Mouse (Mus musculus) cerebellum, postnatal 25 days (tissue): ENCODE results near the gene Srp54c.
"Not testable (repeated sequence)": the region's sequence is repeated elsewhere in the genome, so short reads cannot be mapped to it uniquely, and the experiment has no call there.

Experiments used
- DNase-seq, 2 experiments: peaks; one replicate each; pipeline ENCODE4 v3.0.0; 2021; ENCODE audit warnings: mixed read lengths in 2 of 2

Srp54c gene

DNA sequence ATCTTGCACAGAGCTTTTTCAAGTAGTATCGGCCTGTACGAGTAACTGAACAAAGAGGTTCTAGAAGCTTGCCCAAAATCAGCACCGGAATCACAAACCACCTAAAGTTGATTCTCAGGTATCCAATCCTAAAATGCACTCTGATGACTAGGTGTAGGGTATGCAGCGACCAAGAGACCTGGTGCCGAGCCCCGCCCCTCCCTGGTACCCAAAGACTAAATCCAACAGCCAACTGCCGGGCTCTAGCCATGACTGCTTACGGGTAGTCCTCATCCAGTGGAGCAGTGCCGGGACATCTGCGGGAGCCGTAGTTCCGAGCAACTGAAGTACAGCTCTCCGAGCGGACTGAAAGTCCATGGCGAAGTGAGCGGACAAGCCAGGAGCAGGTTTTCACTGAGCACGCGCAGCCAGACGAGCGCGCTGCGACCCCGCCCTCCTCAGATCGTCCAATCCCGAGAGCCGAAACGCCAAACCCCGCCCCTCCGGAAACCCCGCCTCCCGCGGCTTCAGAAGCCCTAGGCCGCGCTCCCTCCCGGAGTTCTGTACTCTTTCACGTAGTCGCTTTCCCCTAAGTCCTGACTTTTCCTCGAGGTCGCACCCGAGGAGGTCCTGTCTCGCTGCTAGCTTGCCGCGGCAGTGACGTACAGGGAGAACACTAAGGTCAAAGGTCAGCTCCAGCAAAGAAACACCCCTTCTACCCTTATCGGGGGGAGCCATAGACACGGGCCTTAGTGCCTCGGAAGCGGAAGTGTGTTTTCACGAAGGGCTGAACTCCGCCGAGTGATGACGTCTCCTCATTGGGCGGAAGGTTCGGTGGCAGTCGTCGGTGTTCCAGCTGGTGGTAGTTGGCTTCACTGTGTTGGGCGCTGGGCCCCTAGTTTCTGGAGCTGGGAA lies at the start of gene Srp54c:
Srp54c (plus strand) TSS at position 543 of the 894 bp plus-strand sequence.
- DNase-seq: not testable (repeated sequence)

- DNase-seq: not testable (repeated sequence)
These were observed 42.3 kb upstream of the Srp54c start for GRCm38 (mm10) chr12:55187686-55188085.

DNA sequence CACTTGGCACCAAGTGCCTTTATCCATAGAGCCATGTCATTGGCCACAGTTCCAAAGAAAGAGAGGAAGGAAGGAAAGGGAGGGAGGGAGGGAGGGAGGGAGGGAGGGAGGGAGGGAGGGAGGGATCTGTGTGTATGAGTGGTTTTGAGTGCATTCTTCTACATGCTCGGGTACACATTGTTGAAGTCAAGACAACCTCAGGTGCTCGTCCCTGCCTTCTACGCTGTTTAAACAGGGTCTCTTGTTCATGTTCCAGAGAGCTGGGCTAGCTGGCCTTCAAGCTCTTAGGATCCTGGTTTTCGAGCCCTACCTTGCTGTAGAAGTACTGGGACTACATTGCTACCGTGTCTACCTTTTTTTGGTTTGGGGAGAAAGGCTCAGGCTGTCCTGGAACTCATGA lies 40.8 kb upstream of the Srp54c start:
- not testable (repeated sequence) for DNase-seq

- not testable (repeated sequence) for DNase-seq
These were observed 30.7 kb upstream of the Srp54c start, which contains the start of gene 1700047I17Rik2 for GRCm38 (mm10) chr12:55199306-55199705. 1700047I17Rik2 (plus strand) TSS chr12:55199592.

GRCm38 (mm10) chr12:55199799-55200198 lies 30.2 kb upstream of the Srp54c start:
- not testable (repeated sequence) for DNase-seq

DNA sequence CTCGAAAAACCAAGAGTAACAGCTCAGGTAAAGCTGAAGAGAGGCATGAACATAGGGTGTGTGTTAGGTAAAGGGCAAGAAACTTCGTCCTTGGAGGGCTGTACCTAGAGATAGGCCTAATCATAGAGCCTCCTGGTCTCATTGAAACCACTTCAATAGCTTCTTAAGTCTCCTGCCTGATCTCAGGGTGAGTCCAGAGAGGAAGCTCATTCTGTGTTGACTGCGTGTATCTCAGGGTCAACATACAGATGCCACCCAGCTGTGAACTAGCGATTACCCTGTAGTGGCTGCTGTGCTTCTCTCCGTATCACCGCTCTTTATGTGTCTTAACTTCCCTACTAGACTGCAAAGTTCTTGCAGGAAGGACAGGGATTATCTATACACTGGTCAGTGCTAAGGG lies 17.0 kb upstream of the Srp54c start:
- not testable (repeated sequence) for DNase-seq

DNA sequence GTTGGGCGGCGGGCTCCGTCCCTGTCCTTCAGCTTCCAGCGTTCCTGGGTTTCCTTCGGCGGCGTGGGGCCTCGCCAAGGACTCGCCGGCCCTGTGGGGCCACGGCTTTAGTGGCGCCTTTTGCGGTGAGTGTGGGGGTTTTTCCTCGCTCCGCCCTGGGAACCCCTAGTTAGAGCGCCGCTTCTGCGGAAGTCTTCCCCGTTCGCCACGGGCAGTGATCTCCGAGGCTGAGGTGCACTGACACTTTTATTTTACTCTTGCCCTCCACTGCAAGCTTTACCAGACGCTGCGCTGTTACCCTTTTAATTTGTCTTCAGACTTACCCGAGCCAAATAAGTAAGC lies 523 bp downstream of the Srp54c start:
- DNase-seq: peak in 1 of 2 experiments; percentile 12

DNA sequence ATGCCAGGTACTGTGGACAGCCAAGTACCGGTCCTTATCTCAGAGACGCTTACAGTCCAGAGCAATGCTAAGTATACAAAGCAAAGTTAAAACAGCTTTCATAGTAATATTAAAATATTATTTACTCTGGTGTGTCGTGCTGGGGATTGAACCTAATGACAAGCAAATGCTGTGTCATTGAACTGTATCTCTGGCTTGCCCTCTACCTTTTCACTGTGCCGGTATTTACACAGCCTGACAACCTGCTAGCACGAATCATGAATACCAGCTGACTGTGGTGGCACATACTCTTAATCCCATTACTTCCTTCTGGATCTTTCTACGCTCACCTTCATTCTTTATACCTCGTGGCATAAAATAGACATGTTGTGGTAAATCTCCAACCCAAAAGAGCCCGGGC lies 12.3 kb downstream of the Srp54c start:
- not testable (repeated sequence) for DNase-seq

DNA sequence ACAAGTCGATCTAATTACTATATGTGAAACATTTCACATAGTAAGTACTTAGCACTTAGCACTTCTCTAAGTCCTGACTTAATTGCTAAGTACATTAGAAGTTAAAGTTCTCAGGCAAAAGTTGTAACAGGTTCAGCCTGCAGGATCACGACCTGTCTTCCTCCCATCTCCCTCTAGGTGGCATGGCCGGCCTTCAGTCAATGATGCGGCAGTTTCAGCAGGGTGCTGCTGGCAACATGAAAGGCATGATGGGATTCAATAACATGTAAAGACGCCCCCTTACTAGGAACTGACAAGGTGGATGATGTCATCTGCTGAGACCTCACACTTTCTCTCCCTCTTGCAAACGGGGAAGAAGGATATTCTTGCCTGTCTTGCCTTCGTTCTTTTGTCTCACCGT lies 32.0 kb downstream of the Srp54c start:
- DNase-seq: not testable (repeated sequence)

DNA sequence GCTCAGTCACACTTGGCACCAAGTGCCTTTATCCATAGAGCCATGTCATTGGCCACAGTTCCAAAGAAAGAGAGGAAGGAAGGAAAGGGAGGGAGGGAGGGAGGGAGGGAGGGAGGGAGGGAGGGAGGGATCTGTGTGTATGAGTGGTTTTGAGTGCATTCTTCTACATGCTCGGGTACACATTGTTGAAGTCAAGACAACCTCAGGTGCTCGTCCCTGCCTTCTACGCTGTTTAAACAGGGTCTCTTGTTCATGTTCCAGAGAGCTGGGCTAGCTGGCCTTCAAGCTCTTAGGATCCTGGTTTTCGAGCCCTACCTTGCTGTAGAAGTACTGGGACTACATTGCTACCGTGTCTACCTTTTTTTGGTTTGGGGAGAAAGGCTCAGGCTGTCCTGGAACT lies 33.4 kb downstream of the Srp54c start:
- DNase-seq: not testable (repeated sequence)

GRCm38 (mm10) chr12:55272243-55272642 lies 42.3 kb downstream of the Srp54c start:
- no peak for DNase-seq

DNA sequence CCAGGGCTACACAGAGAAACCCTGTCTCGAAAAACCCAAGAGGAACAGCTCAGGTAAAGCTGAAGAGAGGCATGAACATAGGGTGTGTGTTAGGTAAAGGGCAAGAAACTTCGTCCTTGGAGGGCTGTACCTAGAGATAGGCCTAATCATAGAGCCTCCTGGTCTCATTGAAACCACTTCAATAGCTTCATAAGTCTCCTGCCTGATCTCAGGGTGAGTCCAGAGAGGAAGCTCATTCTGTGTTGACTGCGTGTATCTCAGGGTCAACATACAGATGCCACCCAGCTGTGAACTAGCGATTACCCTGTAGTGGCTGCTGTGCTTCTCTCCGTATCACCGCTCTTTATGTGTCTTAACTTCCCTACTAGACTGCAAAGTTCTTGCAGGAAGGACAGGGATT lies 47.6 kb downstream of the Srp54c start:
- not testable (repeated sequence) for DNase-seq

DNA sequence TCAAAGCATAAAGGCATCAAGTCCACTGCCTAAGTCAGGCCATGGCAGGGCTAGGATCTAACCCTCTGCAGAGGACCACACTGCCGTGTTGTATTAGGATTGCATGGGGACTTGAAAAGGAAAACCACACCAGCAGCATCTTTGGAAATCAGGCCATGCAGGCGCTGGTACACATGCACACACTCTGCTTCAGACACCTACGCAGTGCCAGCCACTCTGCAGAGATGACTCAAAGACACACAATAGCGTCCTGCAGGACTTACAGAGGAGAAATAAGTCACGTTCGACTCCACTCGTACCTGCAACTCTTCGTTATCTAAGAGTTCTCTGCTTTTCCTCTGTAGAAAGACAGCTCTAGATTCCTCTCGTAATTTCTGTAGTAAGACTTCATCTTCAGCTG lies 68.1 kb downstream of the Srp54c start:
- DNase-seq: no peak

DNA sequence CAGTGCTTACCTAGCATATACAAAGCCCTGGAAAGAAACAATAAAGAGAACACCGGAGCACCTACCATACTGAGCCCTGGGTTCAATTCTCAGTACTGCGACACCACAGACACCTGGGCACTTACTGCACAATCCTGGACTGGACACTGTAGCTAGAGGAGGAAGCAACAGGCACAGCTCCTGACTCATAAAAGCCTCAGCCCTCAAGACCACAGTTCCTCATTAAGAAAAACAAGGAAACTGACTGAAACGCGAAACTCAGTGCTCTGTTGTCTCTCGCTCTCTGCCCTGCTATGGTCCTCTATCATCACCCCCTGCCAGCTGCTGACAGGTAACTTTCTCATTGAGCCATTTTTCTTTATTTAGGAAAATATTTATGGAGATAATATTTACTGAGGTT lies 69.4 kb downstream of the Srp54c start, which contains the start of gene 1110008L16Rik:
1110008L16Rik (plus strand) TSS at position 242 of the 400 bp plus-strand sequence.
- DNase-seq: no peak

DNA sequence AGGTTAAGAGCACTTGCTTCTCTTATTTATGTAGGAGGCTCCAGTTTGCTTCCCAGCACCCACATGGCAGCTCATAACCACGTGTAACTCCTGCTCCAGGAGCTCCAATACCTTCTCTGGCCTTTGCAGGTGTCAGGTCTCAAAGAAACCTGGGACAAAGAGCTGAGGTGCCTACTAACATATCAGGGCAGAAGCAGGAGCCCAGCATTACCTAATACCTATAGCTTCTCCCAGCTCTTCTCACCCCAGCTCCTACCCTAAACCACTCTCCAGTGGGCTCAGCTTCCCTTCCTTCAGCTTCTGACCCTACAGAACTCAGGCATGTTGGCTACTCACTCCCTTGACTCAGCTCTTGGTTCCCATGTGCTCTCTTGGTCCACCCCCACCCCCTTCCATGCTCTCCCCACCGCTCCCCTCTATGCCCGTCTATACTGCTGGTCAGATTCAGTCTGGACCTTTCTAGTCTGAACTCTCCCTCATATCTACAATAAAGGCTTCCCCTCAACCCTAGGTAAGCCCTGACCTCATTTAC lies 70.9 kb downstream of the Srp54c start:
- DNase-seq: no peak

- DNase-seq: no peak
These were observed 71.7 kb downstream of the Srp54c start for GRCm38 (mm10) chr12:55301472-55302300.

DNA sequence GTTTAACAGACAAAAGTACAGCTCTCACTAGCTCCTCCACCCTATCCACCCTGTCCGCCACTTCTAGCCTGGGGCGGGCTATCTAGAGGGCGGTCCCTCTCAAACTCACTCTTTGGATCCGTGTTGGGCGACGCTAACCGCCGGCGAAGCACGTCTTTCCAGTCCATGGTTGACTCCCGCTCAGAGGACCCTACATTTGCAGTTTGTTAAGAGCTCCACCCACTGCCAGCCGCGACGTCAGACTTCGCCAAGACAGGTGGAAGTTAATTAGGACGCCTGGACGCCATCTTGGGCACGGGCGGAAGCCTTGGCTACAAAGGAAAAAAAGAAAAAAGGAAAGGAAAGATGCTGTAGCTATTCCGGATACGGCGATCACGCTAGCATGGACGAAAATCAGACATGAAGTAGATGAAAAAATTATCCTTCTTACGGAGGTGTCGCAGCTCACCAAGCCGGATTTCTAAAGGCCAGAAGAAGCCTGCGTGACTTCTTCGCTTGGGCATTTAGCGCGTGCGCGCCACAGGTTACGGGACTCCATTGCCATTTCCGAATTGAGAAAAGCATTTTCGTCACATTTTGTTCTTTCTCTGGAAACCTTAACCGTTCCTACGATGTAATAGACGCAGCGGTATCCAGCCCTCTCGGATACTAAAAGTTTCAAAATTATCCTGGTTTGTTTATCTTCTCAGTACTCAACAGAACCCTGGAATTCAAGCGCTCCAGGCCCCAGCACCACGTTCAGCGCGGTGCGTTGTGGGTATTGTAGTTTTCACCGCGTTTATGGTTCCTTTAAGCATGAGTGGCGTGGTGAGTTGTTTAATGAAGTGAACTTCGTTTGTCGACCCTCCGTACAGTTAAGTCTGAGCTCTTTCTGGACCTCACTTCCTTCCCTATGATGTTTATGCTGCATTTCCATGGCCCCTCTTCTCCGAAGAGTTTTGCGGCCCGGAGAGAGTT lies 72.8 kb downstream of the Srp54c start, which contains the start of gene Ppp2r3c:
Ppp2r3c (minus strand) TSS at position 514 of the 957 bp plus-strand sequence.
- peak; percentile 90 to 92 for DNase-seq

DNA sequence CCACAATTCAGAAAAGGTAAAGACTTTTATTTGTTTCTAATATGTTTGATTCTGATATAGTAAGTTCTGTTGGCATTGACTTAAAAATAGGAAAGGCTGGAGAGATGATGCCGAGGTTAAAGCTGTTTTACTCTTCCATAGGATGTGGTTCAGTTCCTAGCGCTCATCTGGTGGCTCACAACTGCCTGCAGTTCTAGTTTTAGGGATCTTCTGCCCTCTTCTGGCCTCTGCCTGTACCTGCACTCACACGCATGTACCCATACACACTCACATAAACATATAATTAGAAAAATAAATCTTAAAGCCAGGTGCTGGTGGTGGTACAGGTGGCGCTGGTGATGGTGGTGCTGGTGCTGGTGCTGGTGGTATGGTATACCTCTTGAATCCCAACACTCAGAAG lies 76.4 kb downstream of the Srp54c start:
- no peak for DNase-seq

GRCm38 (mm10) chr12:55307566-55307965 lies 77.6 kb downstream of the Srp54c start:
- no peak for DNase-seq

DNA sequence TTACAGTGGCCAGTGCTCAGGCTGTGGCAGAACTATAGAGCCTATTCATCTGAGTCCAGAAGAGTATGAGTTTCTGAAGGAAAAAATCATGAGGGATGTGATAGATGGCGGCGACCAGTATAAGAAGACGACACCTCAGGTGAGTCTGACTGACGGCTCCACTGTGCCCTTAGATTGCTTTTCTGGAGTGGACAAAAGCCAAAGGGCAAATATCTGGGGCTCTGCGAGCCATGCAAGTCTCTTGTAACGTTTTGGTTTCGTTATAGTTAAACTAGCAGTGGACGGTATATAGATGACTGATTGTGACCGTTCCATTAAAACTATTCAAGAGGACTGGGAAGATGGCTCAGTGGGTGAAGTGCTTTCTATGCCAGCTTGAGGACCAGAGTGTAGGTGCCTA lies 78.8 kb downstream of the Srp54c start:
- DNase-seq: no peak

DNA sequence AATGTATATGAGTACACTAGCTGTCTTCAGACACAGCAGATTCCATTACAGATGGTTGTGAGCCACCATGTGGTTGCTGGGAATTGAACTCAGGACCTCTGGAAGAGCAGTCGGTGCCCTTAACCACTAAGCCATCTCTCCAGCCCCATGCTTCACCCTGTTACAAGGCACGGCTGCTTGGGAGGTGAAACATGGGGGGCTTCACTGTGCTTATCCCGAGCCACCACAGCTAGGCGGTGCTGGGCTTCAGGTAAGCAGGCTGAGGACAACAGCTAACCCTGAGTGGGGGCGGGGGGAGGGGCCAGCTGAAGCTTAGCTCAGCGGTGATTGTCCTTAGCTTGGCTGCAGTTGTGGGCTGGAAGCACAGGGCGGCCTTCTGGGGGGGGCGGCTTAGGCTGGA lies 79.5 kb downstream of the Srp54c start:
- no peak for DNase-seq

DNA sequence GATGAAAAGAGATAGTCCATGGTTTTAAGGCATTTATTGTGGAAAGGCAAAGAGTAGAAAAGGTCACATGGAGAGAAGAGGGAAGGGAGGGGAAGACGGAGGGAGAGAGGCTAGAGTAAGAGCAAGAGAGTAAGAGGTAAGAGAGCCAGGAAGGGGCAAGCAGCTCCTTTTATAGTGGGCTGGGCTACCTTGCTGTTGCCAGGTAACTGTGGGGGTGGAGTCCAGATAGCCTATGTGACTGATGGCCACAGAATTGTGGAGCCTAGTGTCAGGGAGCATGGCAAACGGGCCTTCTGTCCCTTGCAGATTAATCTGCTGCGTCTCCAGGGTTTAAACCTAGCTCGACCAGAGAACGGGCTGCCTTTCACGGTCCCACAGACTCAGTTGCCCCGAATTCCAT lies 81.9 kb downstream of the Srp54c start:
- no peak for DNase-seq
